Mouse (Mus musculus): ENCODE measurements around the gene H3f3a.

H3f3a gene

DNA sequence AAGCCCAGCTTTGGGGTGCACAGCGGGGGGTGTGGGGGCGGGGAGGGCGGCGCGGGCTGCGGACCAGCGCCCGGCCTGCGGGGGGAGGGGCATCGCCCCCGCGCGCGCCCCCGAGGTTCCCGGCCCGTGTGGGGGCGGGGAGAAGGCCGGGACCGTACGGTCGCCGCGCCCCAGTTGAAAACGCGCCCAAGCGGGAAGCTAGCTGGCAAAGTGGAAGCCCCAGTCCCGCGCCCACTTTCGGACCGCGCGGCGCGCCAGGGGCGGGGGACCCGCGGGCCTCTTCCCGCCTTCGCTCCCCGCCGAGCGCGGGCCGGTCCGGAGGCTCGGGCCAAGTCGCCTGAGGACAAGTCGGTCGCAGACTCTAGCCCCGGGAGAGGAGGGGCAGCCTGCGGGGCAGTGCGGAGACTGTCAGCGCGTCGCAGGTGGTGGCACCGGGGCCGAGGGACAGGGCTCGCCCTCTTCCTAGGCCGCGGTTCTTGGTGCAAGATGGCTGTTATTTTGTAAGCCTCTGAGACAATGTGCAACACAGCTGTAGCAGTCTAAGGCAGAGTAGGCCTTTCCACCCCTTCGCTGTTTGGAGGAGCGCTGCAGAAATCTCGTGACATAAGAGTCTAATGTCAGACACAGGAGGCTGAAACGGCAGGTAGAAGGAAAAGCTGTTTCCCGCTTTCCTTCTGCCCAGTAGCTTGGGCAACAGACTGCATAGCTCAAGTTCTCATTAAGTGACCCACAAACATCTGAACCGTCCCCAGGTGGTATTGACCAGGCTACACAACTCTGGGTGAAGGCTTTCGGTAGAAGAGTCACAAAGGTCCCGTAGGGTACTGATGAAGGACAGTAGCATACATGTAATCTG, at the start of gene H3f3a:
H3f3a (minus strand) TSS at position 59 of the 856 bp plus-strand sequence.
- CTCF ChIA-PET = interaction anchor here (0.5 to 1.1 kb wide), 2 partner anchors 15 to 18 kb away, joined by 3 to 4 read pairs; no protein-coding TSS in a partner anchor

DNA sequence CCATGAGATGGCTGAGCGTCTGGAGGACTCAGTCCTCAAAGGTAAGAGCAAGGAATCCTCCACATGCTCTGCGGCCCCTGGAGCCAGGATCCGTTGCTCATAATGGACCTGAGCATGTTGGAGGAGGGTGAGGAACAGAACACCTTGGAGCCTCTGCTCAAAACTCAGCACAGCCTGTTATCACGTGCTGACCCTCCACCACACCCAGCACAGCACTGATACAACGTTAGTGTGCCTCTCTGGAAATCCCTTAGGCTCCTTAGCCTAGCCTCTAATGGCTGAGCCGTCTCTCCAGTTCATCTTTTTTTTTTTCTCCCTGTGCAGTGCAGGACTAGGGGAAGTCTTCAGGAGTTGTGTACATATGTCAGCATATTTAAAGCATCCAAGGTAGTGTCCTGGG, 46.3 kb upstream of the H3f3a start:
- CTCF ChIA-PET = interaction anchor here (0.5 to 0.7 kb wide), 2 partner anchors 34 to 37 kb away, joined by 3 to 4 read pairs; no protein-coding TSS in a partner anchor

DNA sequence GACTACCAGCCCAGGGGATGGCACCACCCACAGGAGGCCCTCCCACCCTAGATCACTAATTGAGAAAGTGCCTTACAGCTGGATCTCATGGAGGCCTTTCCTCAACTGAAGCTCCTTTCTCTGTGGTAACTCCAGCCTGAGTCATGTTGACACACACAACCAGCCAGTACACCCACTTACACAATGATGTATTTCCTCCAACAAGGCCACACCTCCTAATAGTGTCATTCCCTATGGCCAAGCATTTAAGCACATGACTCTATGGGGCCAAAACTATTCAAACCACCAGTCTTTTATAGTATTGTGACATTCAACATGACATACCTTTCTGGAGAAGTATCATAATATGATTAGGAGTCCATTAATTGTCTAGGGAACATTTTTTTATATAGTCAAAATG, 45.0 kb upstream of the H3f3a start:
- CTCF ChIA-PET = no interaction called here

- CTCF ChIA-PET = interaction anchor here (1.3 to 2.3 kb wide), 3 partner anchors 23 to 29 kb away, joined by 3 to 23 read pairs (median 4); no protein-coding TSS in a partner anchor
Observed at GRCm38 (mm10) chr1:180850316-180851270, 36.9 kb upstream of the H3f3a start, which contains the start of gene Sde2. Gene Sde2, plus strand, starts transcription at chr1:180851127.

DNA sequence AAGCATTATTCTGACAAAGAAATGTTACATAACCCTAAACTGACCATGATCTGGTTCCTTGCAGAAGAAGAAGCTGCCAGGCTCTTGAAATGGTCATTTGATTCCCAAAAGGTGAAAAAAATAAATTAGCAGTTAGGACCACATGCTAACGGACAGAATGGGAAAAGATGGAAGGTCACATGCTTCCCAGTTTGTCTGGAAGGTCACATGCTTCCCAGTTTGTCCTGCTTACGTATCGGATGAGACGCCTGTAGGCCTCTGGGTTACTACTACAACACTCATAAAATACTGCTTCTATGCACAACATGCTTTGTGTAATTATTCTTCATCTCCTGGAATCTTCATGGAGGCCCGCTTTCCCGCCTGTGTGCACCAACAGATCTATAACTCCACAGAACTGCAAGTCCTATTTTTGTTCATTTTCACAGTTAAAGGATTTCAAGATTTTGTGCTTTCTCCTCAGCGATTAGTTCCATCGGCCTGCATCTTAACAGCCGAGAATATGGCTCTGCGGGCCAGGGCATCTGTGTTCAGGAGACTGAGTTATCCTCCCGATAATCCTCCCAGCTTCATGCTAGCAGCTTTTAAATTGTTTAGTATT, 36.1 kb upstream of the H3f3a start:
- CTCF ChIA-PET = interaction anchor here (1.3 to 2.3 kb wide), 3 partner anchors 22 to 28 kb away, joined by 3 to 23 read pairs (median 4); no protein-coding TSS in a partner anchor

DNA sequence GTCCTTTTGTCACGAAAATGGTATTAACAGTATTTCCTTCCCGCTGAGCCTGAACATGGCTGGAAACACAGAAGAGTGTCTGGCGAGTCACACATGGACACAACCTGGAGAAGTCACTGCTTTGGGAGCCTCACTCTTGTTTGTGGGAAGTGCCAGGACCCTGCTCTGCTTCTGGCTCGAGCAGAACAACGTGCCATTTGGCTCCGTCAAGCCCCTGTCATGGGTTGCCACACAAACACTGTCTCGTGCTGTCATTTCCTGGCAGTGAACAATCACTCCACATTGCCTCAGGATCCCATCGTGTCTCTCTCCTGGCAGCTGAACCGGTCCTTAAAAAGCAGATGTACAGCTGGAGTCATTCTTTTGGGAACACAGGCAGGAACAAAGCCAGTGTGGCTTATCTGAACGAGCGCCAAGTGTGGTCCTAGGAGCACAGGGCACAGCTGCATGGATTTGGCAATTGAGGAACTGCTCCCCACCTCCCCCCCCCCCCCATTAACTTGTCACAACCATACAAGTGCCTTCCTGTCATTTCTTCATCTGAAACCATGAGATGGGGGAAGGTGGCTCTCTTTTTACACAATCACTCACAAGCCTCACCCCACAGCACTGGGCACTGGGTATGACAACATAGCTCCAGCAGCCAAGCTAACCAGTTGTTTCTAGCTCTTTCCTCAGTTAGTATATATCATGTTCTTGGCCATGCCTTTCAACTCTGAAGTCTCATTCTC, 34.9 kb upstream of the H3f3a start:
- CTCF ChIA-PET = interaction anchor here (0.6 to 2.3 kb wide), 4 partner anchors 24 to 298 kb away, joined by 3 to 23 read pairs (median 4); no protein-coding TSS in a partner anchor

- CTCF ChIA-PET = interaction anchor here (1.7 kb wide), 1 partner anchor 37 kb away, joined by 5 read pairs; no protein-coding TSS in a partner anchor
Observed at GRCm38 (mm10) chr1:180848114-180848510, 34.4 kb upstream of the H3f3a start.

GRCm38 (mm10) chr1:180841561-180842300, 28.0 kb upstream of the H3f3a start:
- CTCF ChIA-PET = no interaction called here

GRCm38 (mm10) chr1:180839201-180839910, 25.6 kb upstream of the H3f3a start:
- CTCF ChIA-PET = interaction anchor here (0.8 to 1.0 kb wide), 2 partner anchors 9 to 18 kb away, joined by 4 to 33 read pairs; no protein-coding TSS in a partner anchor

GRCm38 (mm10) chr1:180838014-180838413, 24.3 kb upstream of the H3f3a start:
- CTCF ChIA-PET = no interaction called here

GRCm38 (mm10) chr1:180837186-180837585, 23.4 kb upstream of the H3f3a start:
- CTCF ChIA-PET = no interaction called here

GRCm38 (mm10) chr1:180836467-180836866, 22.7 kb upstream of the H3f3a start:
- CTCF ChIA-PET = interaction anchor here (0.6 to 0.7 kb wide), 2 partner anchors 42 to 68 kb away, joined by 4 read pairs; no protein-coding TSS in a partner anchor

GRCm38 (mm10) chr1:180835273-180836015, 21.7 kb upstream of the H3f3a start:
- CTCF ChIA-PET = no interaction called here

DNA sequence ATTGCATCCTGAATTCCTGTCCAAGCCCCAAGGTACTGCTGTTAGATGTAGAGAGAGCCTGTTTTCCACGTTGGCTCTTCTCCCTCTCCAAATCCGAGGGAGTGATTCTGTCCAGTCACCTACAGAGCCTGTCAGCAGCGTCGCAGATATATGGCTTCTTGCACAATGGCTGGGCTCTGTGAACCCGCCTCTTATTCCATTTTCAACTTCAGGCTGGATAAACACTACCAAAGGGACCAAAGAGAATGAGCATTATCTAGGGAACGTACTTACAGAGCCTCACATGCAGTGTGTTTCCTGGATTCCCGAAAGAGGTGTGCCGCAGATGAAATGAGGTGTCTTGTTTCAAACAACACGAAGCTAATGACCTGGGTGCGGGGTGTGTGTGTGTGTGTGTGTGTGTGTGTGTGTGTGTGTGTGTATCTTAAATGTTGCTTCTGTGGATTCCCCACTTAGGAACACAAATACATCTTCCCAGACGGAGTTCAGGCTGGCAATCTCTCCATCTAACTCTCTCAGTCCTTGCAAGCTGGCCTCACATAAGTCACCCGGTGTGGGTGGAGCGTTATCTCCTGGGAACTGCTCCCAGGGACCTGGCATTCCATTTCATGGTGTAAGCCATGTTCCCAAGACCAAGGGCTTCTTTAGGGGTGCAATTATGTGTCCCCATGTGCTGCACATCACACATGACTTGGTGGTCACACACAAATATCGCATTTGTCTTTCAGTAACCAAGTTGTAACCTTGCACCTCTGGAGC, 17.0 kb upstream of the H3f3a start:
- CTCF ChIA-PET = interaction anchor here (0.5 to 0.7 kb wide), 2 partner anchors 9 to 43 kb away, joined by 11 to 33 read pairs; no protein-coding TSS in a partner anchor

DNA sequence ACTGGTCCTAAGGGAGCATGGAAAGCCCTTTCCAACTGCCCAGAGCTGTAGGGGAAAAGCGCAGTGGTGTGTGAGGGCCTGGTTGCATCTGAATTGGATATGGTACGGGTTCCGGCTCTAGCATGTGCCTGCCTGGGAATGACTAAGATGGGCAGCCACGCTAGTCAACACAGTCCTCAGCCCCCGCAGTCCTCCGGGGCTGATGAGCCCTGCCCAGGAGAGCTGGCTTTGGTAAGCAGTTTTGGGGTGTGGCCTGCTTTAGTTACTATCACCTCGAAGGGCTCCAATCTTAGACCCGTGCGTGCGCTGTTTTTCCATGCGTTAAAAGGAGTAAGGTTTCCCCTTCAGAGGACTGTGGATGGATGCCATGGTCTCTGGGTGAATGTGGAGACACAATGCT, 16.4 kb upstream of the H3f3a start:
- CTCF ChIA-PET = interaction anchor here (0.5 to 1.3 kb wide), 2 partner anchors 9 to 16 kb away, joined by 3 to 33 read pairs; partner anchors contain the start of gene H3f3a

GRCm38 (mm10) chr1:180829775-180830174, 16.0 kb upstream of the H3f3a start:
- CTCF ChIA-PET = interaction anchor here (1.3 kb wide), 1 partner anchor 15 kb away, joined by 3 read pairs; the partner anchor contains the start of gene H3f3a

- CTCF ChIA-PET = interaction anchor here (0.5 to 1.6 kb wide), 3 partner anchors 10 to 18 kb away, joined by 3 to 6 read pairs (median 4); no protein-coding TSS in a partner anchor
Observed at GRCm38 (mm10) chr1:180826634-180827033, 12.9 kb upstream of the H3f3a start.

All from spleen, embryonic (tissue).